Mouse (Mus musculus): ENCODE measurements around the gene Phldb2. TPM values are rescaled to one million over a fixed set of nuclear protein-coding genes. Genes with fewer than 3 reads are reported as not detected.

Gene Phldb2
- polyA plus RNA-seq, 1 experiment: 33.0 TPM

DNA sequence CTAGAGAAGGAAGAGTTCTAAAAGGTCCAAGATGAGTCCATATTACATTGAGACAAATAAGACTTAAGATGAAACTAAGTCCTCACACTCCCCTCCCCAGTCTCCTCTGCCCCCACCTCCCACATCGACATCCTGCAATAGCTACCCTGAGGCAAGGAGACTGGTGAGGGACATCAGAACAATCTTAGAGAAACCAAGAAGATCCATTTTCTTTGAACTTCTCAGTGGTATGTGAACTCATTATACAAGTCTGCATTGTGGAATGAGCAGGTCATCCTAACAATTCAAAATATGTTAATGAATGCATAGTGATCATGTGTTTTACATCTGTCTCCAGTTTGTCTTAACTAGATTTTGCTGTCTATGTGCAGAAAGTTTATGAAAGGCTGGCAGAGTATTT, 75.7 kb downstream of the Phldb2 start:
- H3K79me3 ChIP-seq (ENCODE audit: low read depth): no peaks in the 10 kb centered on the region
- no peaks in the 10 kb centered on the region for H3K36me3 ChIP-seq (ENCODE audit: control insufficient read depth, insufficient read depth)
- H3K27me3 ChIP-seq (ENCODE audit: control insufficient read depth, insufficient read depth, insufficient read length): no peaks in the 10 kb centered on the region
- no peak overlapping the region for H3K4me3 ChIP-seq (ENCODE audit: insufficient read depth, poor library complexity, severe bottlenecking)
- TF ChIP-seq FOSL1 (IDR thresholded peaks at IDR 0.05; ENCODE audit: insufficient read depth, low read length, poor library complexity, severe bottlenecking): no peak
- no peak for TF ChIP-seq CEBPB (IDR thresholded peaks at IDR 0.05; ENCODE audit: low read depth)
- no peak for TF ChIP-seq CTCF (IDR thresholded peaks at IDR 0.05; ENCODE audit: control insufficient read depth, insufficient read depth, insufficient read length)
- no peak for TF ChIP-seq MAX (IDR thresholded peaks at IDR 0.05)
- no peak for TF ChIP-seq USF1 (IDR thresholded peaks at IDR 0.05; ENCODE audit: low read depth)
- no peak for TF ChIP-seq MYOD1 (IDR thresholded peaks at IDR 0.05; ENCODE audit: control insufficient read depth, insufficient read length, low read depth)
- TF ChIP-seq MYOG (IDR thresholded peaks at IDR 0.05; ENCODE audit: control insufficient read depth, extremely low read depth, insufficient read length): no peak
- no peaks in the 10 kb centered on the region for H3K79me2 ChIP-seq (ENCODE audit: control insufficient read depth, insufficient read depth)
- H3ac ChIP-seq (ENCODE audit: control insufficient read depth, insufficient read length, low read depth): no peak overlapping the region

DNA sequence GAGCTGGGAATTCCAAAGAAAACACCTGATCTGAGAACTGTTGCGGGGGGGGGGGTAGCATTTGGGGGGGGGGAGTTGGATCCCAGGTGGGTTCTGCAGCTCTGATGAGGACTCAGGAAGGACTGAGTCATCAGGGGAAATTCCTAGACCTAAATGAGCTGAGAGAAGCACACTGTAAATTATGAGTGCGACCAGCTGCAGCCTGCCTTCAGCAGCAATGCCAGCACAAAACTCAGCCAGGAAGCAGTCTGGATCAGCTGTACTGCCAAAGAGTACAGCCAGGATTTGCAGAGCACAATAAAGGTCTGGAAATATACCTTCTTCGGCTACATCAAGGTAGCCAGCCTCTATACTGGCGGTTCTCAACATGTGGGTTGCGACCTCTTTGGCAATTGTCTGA, 76.2 kb downstream of the Phldb2 start:
- Histone ChIP-seq H3K79me3 (ENCODE audit: low read depth) (no peaks in the 10 kb centered on the region), H3K36me3 (ENCODE audit: control insufficient read depth, insufficient read depth) (no peaks in the 10 kb centered on the region), H3K4me3 (ENCODE audit: insufficient read depth, poor library complexity, severe bottlenecking) (no peak overlapping the region), H3K79me2 (ENCODE audit: control insufficient read depth, insufficient read depth) (no peaks in the 10 kb centered on the region), H3ac (ENCODE audit: control insufficient read depth, insufficient read length, low read depth) (no peak overlapping the region), H3K27me3 (ENCODE audit: control insufficient read depth, insufficient read depth, insufficient read length) (no peaks in the 10 kb centered on the region)
- TF ChIP-seq MAX (IDR thresholded peaks at IDR 0.05) (no peak), MYOG (IDR thresholded peaks at IDR 0.05; ENCODE audit: control insufficient read depth, extremely low read depth, insufficient read length) (no peak), MYOD1 (IDR thresholded peaks at IDR 0.05; ENCODE audit: control insufficient read depth, insufficient read length, low read depth) (no peak), FOSL1 (IDR thresholded peaks at IDR 0.05; ENCODE audit: insufficient read depth, low read length, poor library complexity, severe bottlenecking) (no peak), CTCF (IDR thresholded peaks at IDR 0.05; ENCODE audit: control insufficient read depth, insufficient read depth, insufficient read length) (no peak), USF1 (IDR thresholded peaks at IDR 0.05; ENCODE audit: low read depth) (no peak), CEBPB (IDR thresholded peaks at IDR 0.05; ENCODE audit: low read depth) (no peak)

DNA sequence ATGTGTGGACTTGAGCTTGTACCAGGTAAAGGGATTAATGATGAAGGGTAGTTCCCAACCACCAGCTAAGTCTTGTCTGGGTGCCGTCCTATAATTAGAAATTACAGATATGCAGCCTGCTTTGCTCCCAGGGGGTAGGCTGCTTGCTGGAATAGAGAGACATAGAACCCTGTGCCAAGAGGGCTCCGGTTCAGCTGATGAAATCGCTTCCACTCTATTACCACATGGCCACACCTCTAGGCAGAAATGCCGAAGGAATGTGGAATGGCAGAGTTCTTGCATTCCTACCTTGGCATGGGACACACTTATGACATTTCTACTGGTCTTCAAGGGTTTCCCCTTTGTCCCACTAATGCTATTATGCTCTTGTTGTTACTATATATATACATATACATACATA, 80.0 kb downstream of the Phldb2 start:
- Histone ChIP-seq H3K79me2 (ENCODE audit: control insufficient read depth, insufficient read depth) (no peaks in the 10 kb centered on the region), H3ac (ENCODE audit: control insufficient read depth, insufficient read length, low read depth) (no peak overlapping the region), H3K27me3 (ENCODE audit: control insufficient read depth, insufficient read depth, insufficient read length) (no peaks in the 10 kb centered on the region), H3K79me3 (ENCODE audit: low read depth) (no peaks in the 10 kb centered on the region), H3K36me3 (ENCODE audit: control insufficient read depth, insufficient read depth) (no peaks in the 10 kb centered on the region), H3K4me3 (ENCODE audit: insufficient read depth, poor library complexity, severe bottlenecking) (no peak overlapping the region)
- TF ChIP-seq CEBPB (IDR thresholded peaks at IDR 0.05; ENCODE audit: low read depth): peak; percentile 55
- no peak for TF ChIP-seq USF1 (IDR thresholded peaks at IDR 0.05; ENCODE audit: low read depth)
- no peak for TF ChIP-seq FOSL1 (IDR thresholded peaks at IDR 0.05; ENCODE audit: insufficient read depth, low read length, poor library complexity, severe bottlenecking)

DNA sequence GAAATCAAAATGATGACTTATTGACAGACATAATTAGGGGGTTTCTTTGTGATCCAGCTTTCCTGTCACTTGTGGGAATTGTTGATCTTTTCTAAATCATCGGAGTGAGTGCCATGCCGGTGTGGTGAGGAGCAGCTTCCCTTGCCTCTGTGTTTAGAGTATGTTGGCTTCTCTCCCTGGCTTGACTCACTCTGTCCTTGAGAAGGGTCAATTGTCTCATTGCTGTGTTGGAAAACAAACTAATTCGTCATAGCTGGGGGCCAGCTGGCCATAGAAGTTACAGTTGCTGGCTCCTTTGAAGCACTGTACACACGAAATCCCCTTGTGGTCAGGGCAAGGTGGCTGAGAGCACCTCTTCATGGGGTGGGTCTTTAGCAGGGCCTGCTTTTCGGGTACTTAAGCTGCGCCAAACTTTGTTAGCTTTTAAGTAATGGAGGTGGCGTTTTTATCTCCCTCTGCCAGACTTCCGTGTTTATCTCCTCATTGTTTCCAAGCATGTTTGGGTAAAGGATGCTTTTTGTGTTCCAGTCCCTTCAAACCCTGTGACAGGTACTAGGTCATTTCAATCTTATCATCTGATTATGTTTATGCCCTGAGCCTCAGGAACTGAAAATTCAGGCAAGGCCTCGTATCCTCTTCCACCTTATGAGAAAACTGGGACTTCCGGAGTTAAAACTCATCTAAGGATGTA, 82.0 kb downstream of the Phldb2 start:
- Histone ChIP-seq H3ac (ENCODE audit: control insufficient read depth, insufficient read length, low read depth) (no peak overlapping the region), H3K36me3 (ENCODE audit: control insufficient read depth, insufficient read depth) (no peaks in the 10 kb centered on the region), H3K79me3 (ENCODE audit: low read depth) (no peaks in the 10 kb centered on the region), H3K79me2 (ENCODE audit: control insufficient read depth, insufficient read depth) (no peaks in the 10 kb centered on the region), H3K27me3 (ENCODE audit: control insufficient read depth, insufficient read depth, insufficient read length) (no peaks in the 10 kb centered on the region), H3K4me3 (ENCODE audit: insufficient read depth, poor library complexity, severe bottlenecking) (no peak overlapping the region)
- no peak for TF ChIP-seq MYOG (IDR thresholded peaks at IDR 0.05; ENCODE audit: control insufficient read depth, extremely low read depth, insufficient read length)
- TF ChIP-seq FOSL1 (IDR thresholded peaks at IDR 0.05; ENCODE audit: insufficient read depth, low read length, poor library complexity, severe bottlenecking): no peak
- TF ChIP-seq USF1 (IDR thresholded peaks at IDR 0.05; ENCODE audit: low read depth): no peak
- TF ChIP-seq MAX (IDR thresholded peaks at IDR 0.05): no peak
- TF ChIP-seq CEBPB (IDR thresholded peaks at IDR 0.05; ENCODE audit: low read depth): no peak
- no peak for TF ChIP-seq CTCF (IDR thresholded peaks at IDR 0.05; ENCODE audit: control insufficient read depth, insufficient read depth, insufficient read length)
- no peak for TF ChIP-seq MYOD1 (IDR thresholded peaks at IDR 0.05; ENCODE audit: control insufficient read depth, insufficient read length, low read depth)

DNA sequence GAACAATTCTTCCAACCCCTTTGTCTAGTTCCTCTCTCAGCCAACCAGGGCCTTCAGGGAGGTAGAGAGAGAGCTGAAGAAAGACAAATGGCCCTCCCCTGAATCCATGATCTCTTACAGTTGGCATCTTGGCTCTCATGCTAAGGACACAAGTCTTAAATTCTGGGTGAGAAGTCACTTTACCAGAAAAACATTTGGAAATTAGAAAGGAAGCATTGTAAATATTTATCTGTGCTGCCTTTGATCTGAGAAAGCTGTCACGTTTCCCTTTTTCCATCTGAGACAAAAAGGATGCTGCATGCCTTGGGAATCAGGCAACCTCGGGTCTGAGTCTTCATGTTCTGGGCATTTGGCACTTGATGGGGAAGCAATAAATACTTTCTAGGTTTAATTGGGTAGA, 82.7 kb downstream of the Phldb2 start:
- Histone ChIP-seq H3K79me2 (ENCODE audit: control insufficient read depth, insufficient read depth) (no peaks in the 10 kb centered on the region), H3K79me3 (ENCODE audit: low read depth) (no peaks in the 10 kb centered on the region), H3K4me3 (ENCODE audit: insufficient read depth, poor library complexity, severe bottlenecking) (no peak overlapping the region), H3K27me3 (ENCODE audit: control insufficient read depth, insufficient read depth, insufficient read length) (no peaks in the 10 kb centered on the region), H3ac (ENCODE audit: control insufficient read depth, insufficient read length, low read depth) (no peak overlapping the region), H3K36me3 (ENCODE audit: control insufficient read depth, insufficient read depth) (no peaks in the 10 kb centered on the region)
- TF ChIP-seq MAX (IDR thresholded peaks at IDR 0.05) (no peak), FOSL1 (IDR thresholded peaks at IDR 0.05; ENCODE audit: insufficient read depth, low read length, poor library complexity, severe bottlenecking) (no peak), USF1 (IDR thresholded peaks at IDR 0.05; ENCODE audit: low read depth) (no peak), CEBPB (IDR thresholded peaks at IDR 0.05; ENCODE audit: low read depth) (no peak), MYOD1 (IDR thresholded peaks at IDR 0.05; ENCODE audit: control insufficient read depth, insufficient read length, low read depth) (no peak), CTCF (IDR thresholded peaks at IDR 0.05; ENCODE audit: control insufficient read depth, insufficient read depth, insufficient read length) (no peak), MYOG (IDR thresholded peaks at IDR 0.05; ENCODE audit: control insufficient read depth, extremely low read depth, insufficient read length) (no peak)

DNA sequence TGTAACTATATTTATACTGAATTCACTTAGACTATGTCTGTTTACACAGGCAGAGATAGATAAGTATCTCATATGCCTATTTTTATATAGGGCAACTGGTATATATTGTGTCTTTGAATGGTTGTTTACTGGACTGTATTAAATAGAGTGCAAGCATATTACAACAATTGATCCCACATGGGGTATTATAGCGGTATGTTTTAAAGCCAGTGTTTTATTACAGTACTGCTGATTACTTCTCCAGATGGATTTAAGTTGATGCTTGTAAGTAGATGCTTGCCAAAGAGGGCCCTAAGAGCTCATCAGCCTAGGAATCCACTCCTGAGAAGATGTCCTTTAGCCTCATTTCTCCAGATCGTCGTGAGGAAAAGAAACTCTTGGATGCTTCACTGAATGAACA, 84.4 kb downstream of the Phldb2 start:
- H3ac ChIP-seq (ENCODE audit: control insufficient read depth, insufficient read length, low read depth): no peak overlapping the region
- H3K79me2 ChIP-seq (ENCODE audit: control insufficient read depth, insufficient read depth): no peaks in the 10 kb centered on the region
- H3K27me3 ChIP-seq (ENCODE audit: control insufficient read depth, insufficient read depth, insufficient read length): no peaks in the 10 kb centered on the region
- no peak overlapping the region for H3K4me3 ChIP-seq (ENCODE audit: insufficient read depth, poor library complexity, severe bottlenecking)
- no peaks in the 10 kb centered on the region for H3K36me3 ChIP-seq (ENCODE audit: control insufficient read depth, insufficient read depth)
- no peak for TF ChIP-seq MAX (IDR thresholded peaks at IDR 0.05)
- TF ChIP-seq MYOG (IDR thresholded peaks at IDR 0.05; ENCODE audit: control insufficient read depth, extremely low read depth, insufficient read length): no peak
- no peak for TF ChIP-seq USF1 (IDR thresholded peaks at IDR 0.05; ENCODE audit: low read depth)
- TF ChIP-seq CTCF (IDR thresholded peaks at IDR 0.05; ENCODE audit: control insufficient read depth, insufficient read depth, insufficient read length): no peak
- no peak for TF ChIP-seq MYOD1 (IDR thresholded peaks at IDR 0.05; ENCODE audit: control insufficient read depth, insufficient read length, low read depth)
- TF ChIP-seq CEBPB (IDR thresholded peaks at IDR 0.05; ENCODE audit: low read depth): no peak
- no peak for TF ChIP-seq FOSL1 (IDR thresholded peaks at IDR 0.05; ENCODE audit: insufficient read depth, low read length, poor library complexity, severe bottlenecking)
- H3K79me3 ChIP-seq (ENCODE audit: low read depth): no peaks in the 10 kb centered on the region
